Mouse (Mus musculus) layer of hippocampus, adult 2 months (tissue): ENCODE data around the gene Kifc3. TPM values are rescaled to one million over a fixed set of nuclear protein-coding genes. Genes with fewer than 3 reads are reported as not detected.
A peak's percentile ranks its signal among the peaks of the same experiment; 100 is the strongest.
"Not testable (repeated sequence)": the region's sequence is repeated elsewhere in the genome, so short reads cannot be mapped to it uniquely, and the experiment has no call there.

Experiments used
- DNase-seq, 2 experiments: peaks; one replicate each; pipeline ENCODE4 v3.0.0; 2022; ENCODE audit warnings: low spot score in 2 of 2
- H3K27ac ChIP-seq: fragments of 200-600 bp; 2 replicates; pipeline ENCODE4 v1.8.1; 2022
- H3K4me3 ChIP-seq: fragments of 200-600 bp; 2 replicates; pipeline ENCODE4 v1.8.1; 2022; ENCODE audit warnings: mild to moderate bottlenecking
- CTCF ChIP-seq: fragments of 200-600 bp; conservative IDR thresholded peaks from 2 replicates; pipeline ENCODE4 v1.8.1; 2022; ENCODE audit warnings: antibody characterized with exemption, mild to moderate bottlenecking, moderate library complexity
- total RNA-seq, 2 experiments: library from RNA; stranded (reverse); gene quantifications; 2 replicates each; pipeline ENCODE4 v1.2.3; 2021

Kifc3 gene
- total RNA-seq, 2 experiments from 2014 or later, result 61.1 to 61.2 TPM

GRCm38 (mm10) chr8:95187579-95187978 lies 15.0 kb downstream of the Kifc3 start:
- H3K4me3 ChIP-seq, result no peak overlapping the region
- no peak overlapping the region for H3K27ac ChIP-seq
- no peak for DNase-seq
- no peak for TF ChIP-seq CTCF

GRCm38 (mm10) chr8:95185891-95186513 lies 16.6 kb downstream of the Kifc3 start:
- no peak for DNase-seq
- Histone ChIP-seq H3K4me3 (no peak overlapping the region), H3K27ac (no peak overlapping the region)
- TF ChIP-seq CTCF, result no peak

GRCm38 (mm10) chr8:95185104-95185503 lies 17.5 kb downstream of the Kifc3 start:
- H3K27ac ChIP-seq, result no peak overlapping the region
- H3K4me3 ChIP-seq, result no peak overlapping the region
- no peak for TF ChIP-seq CTCF
- no peak for DNase-seq

GRCm38 (mm10) chr8:95184171-95184570 lies 18.4 kb downstream of the Kifc3 start:
- no peak overlapping the region for H3K4me3 ChIP-seq
- no peak for DNase-seq
- H3K27ac ChIP-seq, result no peak overlapping the region
- TF ChIP-seq CTCF, result no peak

GRCm38 (mm10) chr8:95181850-95182249 lies 20.8 kb downstream of the Kifc3 start:
- H3K27ac ChIP-seq, result no peak overlapping the region
- TF ChIP-seq CTCF, result no peak
- DNase-seq, result no peak

GRCm38 (mm10) chr8:95178191-95178590 lies 24.4 kb downstream of the Kifc3 start:
- no peak for DNase-seq
- no peak overlapping the region for H3K27ac ChIP-seq
- TF ChIP-seq CTCF, result no peak
- H3K4me3 ChIP-seq, result no peak overlapping the region

More at GRCm38 (mm10) chr8:95181850-95182249, 20.8 kb downstream of the Kifc3 start:
- H3K4me3 ChIP-seq, result no peak overlapping the region

- Histone ChIP-seq H3K27ac (no peak overlapping the region), H3K4me3 (no peak overlapping the region)
- no peak for TF ChIP-seq CTCF
- DNase-seq, result no peak
Measured at GRCm38 (mm10) chr8:95176985-95177384, 25.6 kb downstream of the Kifc3 start.

- Histone ChIP-seq H3K4me3 (no peak overlapping the region; the same call in 1 of the 2 replicates), H3K27ac (peak overlapping the region; percentile 79)
- peak; percentile 44 to 53 for DNase-seq
- TF ChIP-seq CTCF, result peak; percentile 45
Measured at GRCm38 (mm10) chr8:95175808-95176207, 26.8 kb downstream of the Kifc3 start.

GRCm38 (mm10) chr8:95175306-95175705 lies 27.3 kb downstream of the Kifc3 start:
- TF ChIP-seq CTCF, result no peak
- DNase-seq, result peak; percentile 35 to 48
- peak overlapping the region; percentile 79 for H3K27ac ChIP-seq
- H3K4me3 ChIP-seq, result no peak overlapping the region

- DNase-seq, result no peak
- Histone ChIP-seq H3K27ac (no peak overlapping the region), H3K4me3 (no peak overlapping the region)
Measured at GRCm38 (mm10) chr8:95172433-95172832, 30.2 kb downstream of the Kifc3 start.

GRCm38 (mm10) chr8:95167726-95168125 lies 34.9 kb downstream of the Kifc3 start:
- no peak for DNase-seq
- Histone ChIP-seq H3K27ac (no peak overlapping the region), H3K4me3 (no peak overlapping the region)
- no peak for TF ChIP-seq CTCF

More at GRCm38 (mm10) chr8:95172433-95172832, 30.2 kb downstream of the Kifc3 start:
- no peak for TF ChIP-seq CTCF

GRCm38 (mm10) chr8:95166400-95166799 lies 36.2 kb downstream of the Kifc3 start:
- TF ChIP-seq CTCF, result no peak
- H3K27ac ChIP-seq, result peak overlapping the region; percentile 40; the same call in 1 of the 2 replicates
- H3K4me3 ChIP-seq, result no peak overlapping the region
- no peak for DNase-seq

- Histone ChIP-seq H3K4me3 (no peak overlapping the region), H3K27ac (peak overlapping the region; percentile 51; the same call in 1 of the 2 replicates)
- no peak for TF ChIP-seq CTCF
- DNase-seq, result peak; percentile 43 to 68
Measured at GRCm38 (mm10) chr8:95165923-95166322, 36.7 kb downstream of the Kifc3 start.

- Histone ChIP-seq H3K27ac (no peak overlapping the region), H3K4me3 (no peak overlapping the region)
- no peak for DNase-seq
- TF ChIP-seq CTCF, result no peak
Measured at GRCm38 (mm10) chr8:95164469-95164868, 38.1 kb downstream of the Kifc3 start.

GRCm38 (mm10) chr8:95163969-95164368 lies 38.6 kb downstream of the Kifc3 start:
- not testable (repeated sequence) for H3K27ac ChIP-seq, DNase-seq, H3K4me3 ChIP-seq
